Mouse (Mus musculus): ENCODE results near the gene Cd72. TPM values are rescaled to one million over a fixed set of nuclear protein-coding genes. Genes with fewer than 3 reads are reported as not detected.
A peak's percentile ranks its signal among the peaks of the same experiment; 100 is the strongest.

Gene Cd72
- polyA plus RNA-seq, 1 experiment from 2014 or later, result 3.2 TPM

- Histone ChIP-seq H3K4me3 (no peak overlapping the region), H3K4me2 (no peak overlapping the region), H3K4me1 (peaks cover 18% of the 10 kb centered on the region), H3K27me3 (peaks cover 2% of the 10 kb centered on the region), H3K9me3 (no peaks in the 10 kb centered on the region), H3K36me3 (peaks cover 40% of the 10 kb centered on the region), H3K27ac (no peak overlapping the region), H3K9ac (no peak overlapping the region)
- ATAC-seq (ENCODE audit: insufficient number of reproducible peaks, insufficient read depth, low FRiP score, low TSS enrichment, low read depth), result no peak
- WGBS, result 84% methylated on average over 13 of the region's 13 CpGs
These were observed 7.2 kb downstream of the Cd72 start for GRCm38 (mm10) chr4:43447251-43447650.

DNA sequence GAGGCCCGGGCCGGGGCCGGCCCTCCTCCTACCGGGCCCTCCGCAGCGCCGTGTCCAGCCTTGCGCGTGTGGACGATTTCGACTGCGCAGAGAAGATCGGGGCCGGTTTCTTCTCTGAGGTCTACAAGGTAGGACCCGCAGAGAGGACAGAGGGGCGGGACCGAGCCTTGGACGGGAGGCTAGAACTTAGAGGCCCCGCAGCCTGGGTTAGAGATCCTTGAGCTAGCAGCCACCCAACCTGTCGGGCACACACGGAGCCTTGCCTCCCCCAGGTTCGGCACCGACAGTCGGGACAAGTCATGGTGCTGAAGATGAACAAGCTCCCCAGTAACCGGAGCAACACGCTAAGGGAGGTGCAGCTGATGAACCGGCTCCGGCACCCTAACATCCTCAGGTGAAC, 10.9 kb downstream of the Cd72 start:
- no peak for ATAC-seq (ENCODE audit: insufficient number of reproducible peaks, insufficient read depth, low FRiP score, low TSS enrichment, low read depth)
- Histone ChIP-seq H3K4me3 (peak overlapping the region; percentile 98), H3K27ac (peak overlapping the region; percentile 92), H3K4me2 (peak overlapping the region; percentile 92), H3K27me3 (no peaks in the 10 kb centered on the region), H3K9me3 (no peaks in the 10 kb centered on the region), H3K9ac (peak overlapping the region; percentile 97), H3K4me1 (peaks cover 14% of the 10 kb centered on the region), H3K36me3 (peaks cover 38% of the 10 kb centered on the region)
- 1% methylated on average over 28 of the region's 28 CpGs for WGBS

GRCm38 (mm10) chr4:43442456-43443361, 11.7 kb downstream of the Cd72 start:
- peaks cover 14% of the 10 kb centered on the region for H3K4me1 ChIP-seq
- H3K9me3 ChIP-seq, result no peaks in the 10 kb centered on the region
- H3K27me3 ChIP-seq, result no peaks in the 10 kb centered on the region
- H3K4me3 ChIP-seq, result peak overlapping the region; percentile 98
- H3K9ac ChIP-seq, result peak overlapping the region; percentile 97
- peak overlapping the region; percentile 92 for H3K27ac ChIP-seq
- peak; percentile 48 for ATAC-seq (ENCODE audit: insufficient number of reproducible peaks, insufficient read depth, low FRiP score, low TSS enrichment, low read depth)
- H3K4me2 ChIP-seq, result peak overlapping the region; percentile 92
- peaks cover 30% of the 10 kb centered on the region for H3K36me3 ChIP-seq
- under 1% methylated on average over 63 of the region's 88 CpGs for WGBS

GRCm38 (mm10) chr4:43442044-43442443, 12.4 kb downstream of the Cd72 start:
- peak overlapping the region; percentile 92 for H3K4me2 ChIP-seq
- WGBS, result 0% methylated on average over 33 of the region's 33 CpGs
- H3K27me3 ChIP-seq, result no peaks in the 10 kb centered on the region
- H3K9ac ChIP-seq, result peak overlapping the region; percentile 97
- no peaks in the 10 kb centered on the region for H3K9me3 ChIP-seq
- peaks cover 14% of the 10 kb centered on the region for H3K4me1 ChIP-seq
- peak overlapping the region; percentile 92 for H3K27ac ChIP-seq
- peak overlapping the region; percentile 98 for H3K4me3 ChIP-seq
- H3K36me3 ChIP-seq, result peaks cover 23% of the 10 kb centered on the region
- ATAC-seq (ENCODE audit: insufficient number of reproducible peaks, insufficient read depth, low FRiP score, low TSS enrichment, low read depth), result peak; percentile 90

DNA sequence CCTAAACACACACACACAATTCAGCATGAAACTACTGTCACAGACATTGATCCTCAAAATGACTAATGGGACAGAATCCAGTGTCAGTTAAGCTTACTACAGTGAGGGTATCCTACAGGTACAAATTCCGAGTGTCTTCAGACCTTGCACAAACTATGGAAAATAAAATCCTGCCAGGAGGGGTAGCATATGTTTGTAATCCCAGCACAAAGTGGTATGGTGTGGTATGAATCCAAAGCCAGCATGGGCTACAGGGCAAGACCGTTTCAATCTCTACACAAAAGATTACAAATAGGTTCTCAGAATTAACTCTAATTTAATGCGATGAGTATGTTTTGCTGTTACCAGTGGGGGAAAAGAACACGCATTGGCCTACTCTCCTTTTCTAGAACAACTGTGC, 12.8 kb downstream of the Cd72 start, which contains the start of gene Tesk1:
Gene Tesk1, plus strand, starts transcription at position 301 of the 400 bp plus-strand sequence.
- ATAC-seq (ENCODE audit: insufficient number of reproducible peaks, insufficient read depth, low FRiP score, low TSS enrichment, low read depth), result no peak; the same call in 1 of the 2 replicates
- peaks cover 19% of the 10 kb centered on the region for H3K36me3 ChIP-seq
- WGBS, result 22% methylated on average over 4 of the region's 4 CpGs
- H3K27ac ChIP-seq, result peak within 1 kb of the TSS; percentile 92
- H3K9me3 ChIP-seq, result no peaks in the 10 kb centered on the region
- H3K4me2 ChIP-seq, result peak within 1 kb of the TSS; percentile 92
- H3K4me3 ChIP-seq, result peak within 1 kb of the TSS; percentile 98
- H3K27me3 ChIP-seq, result no peaks in the 10 kb centered on the region
- peak within 1 kb of the TSS; percentile 97 for H3K9ac ChIP-seq
- peaks cover 14% of the 10 kb centered on the region for H3K4me1 ChIP-seq

GRCm38 (mm10) chr4:43432832-43433231, 21.6 kb downstream of the Cd72 start:
- ATAC-seq (ENCODE audit: insufficient number of reproducible peaks, insufficient read depth, low FRiP score, low TSS enrichment, low read depth), result no peak
- H3K4me2 ChIP-seq, result no peak overlapping the region

DNA sequence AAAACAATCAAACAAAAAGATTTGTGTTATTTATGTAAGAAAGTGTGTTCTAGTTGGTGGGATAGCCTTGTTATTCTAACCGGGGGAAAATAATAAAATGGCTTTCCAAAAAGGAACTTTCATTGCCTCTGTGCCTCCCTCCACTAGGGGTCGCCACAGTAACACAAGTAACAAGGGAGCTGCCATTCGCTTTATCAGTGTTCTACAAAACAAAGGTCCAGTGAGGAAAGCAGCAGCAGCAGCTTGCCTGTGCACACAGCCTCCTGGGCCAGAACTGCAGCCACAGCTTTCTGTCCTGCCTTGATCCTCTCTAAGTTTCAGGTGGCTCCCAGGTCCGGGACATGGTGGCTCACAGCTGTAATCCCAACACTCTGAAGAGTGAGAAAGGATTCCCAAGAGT, 22.7 kb downstream of the Cd72 start:
- H3K27me3 ChIP-seq, result peaks cover 30% of the 10 kb centered on the region
- peaks cover under 1% of the 10 kb centered on the region; the same call in 1 of the 2 replicates for H3K36me3 ChIP-seq
- H3K9me3 ChIP-seq, result no peaks in the 10 kb centered on the region
- ATAC-seq (ENCODE audit: insufficient number of reproducible peaks, insufficient read depth, low FRiP score, low TSS enrichment, low read depth), result no peak
- no peak overlapping the region for H3K4me2 ChIP-seq
- H3K9ac ChIP-seq, result no peak overlapping the region
- H3K4me3 ChIP-seq, result no peak overlapping the region
- WGBS, result 4% methylated on average over 4 of the region's 4 CpGs
- H3K27ac ChIP-seq, result no peak overlapping the region
- peaks cover 16% of the 10 kb centered on the region for H3K4me1 ChIP-seq

More at GRCm38 (mm10) chr4:43432832-43433231, 21.6 kb downstream of the Cd72 start:
- Histone ChIP-seq H3K27me3 (peaks cover 19% of the 10 kb centered on the region), H3K4me1 (peaks cover 7% of the 10 kb centered on the region), H3K27ac (no peak overlapping the region), H3K36me3 (no peaks in the 10 kb centered on the region), H3K4me3 (no peak overlapping the region), H3K9me3 (no peaks in the 10 kb centered on the region), H3K9ac (no peak overlapping the region)
- WGBS, result 80% methylated on average over 1 of the region's 1 CpGs

DNA sequence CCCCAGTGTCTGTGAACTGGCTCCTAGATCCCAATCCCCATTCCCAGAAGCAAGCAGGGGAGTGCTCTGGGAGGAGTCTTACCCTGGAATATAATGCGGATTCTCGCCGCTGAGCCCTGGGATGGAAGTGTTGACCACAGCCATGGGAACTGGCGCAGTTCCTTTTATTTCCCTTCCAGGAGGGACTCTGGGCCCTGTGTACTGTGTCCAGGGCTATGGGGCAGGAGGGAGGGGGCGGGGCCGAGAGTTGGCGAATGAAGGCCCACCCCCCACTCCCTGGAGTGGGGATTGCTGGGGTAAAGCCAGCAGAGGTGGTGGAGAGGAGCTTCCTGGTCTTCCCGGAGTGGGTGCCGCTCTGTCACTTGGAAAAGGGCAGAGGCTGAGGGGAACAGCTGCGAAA, 25.5 kb downstream of the Cd72 start, which contains the start of gene Fam166b:
Gene Fam166b, minus strand, starts transcription at position 189 of the 400 bp plus-strand sequence.
- no peaks in the 10 kb centered on the region for H3K9me3 ChIP-seq
- H3K27me3 ChIP-seq, result peaks cover 58% of the 10 kb centered on the region
- no peak within 1 kb of the TSS for H3K27ac ChIP-seq
- H3K4me3 ChIP-seq, result no peak within 1 kb of the TSS
- H3K36me3 ChIP-seq, result peaks cover 28% of the 10 kb centered on the region
- H3K9ac ChIP-seq, result no peak within 1 kb of the TSS
- peaks cover 35% of the 10 kb centered on the region for H3K4me1 ChIP-seq
- 7% methylated on average over 10 of the region's 10 CpGs for WGBS
- ATAC-seq (ENCODE audit: insufficient number of reproducible peaks, insufficient read depth, low FRiP score, low TSS enrichment, low read depth), result no peak
- H3K4me2 ChIP-seq, result peak within 1 kb of the TSS; percentile 24; the same call in 1 of the 2 replicates

GRCm38 (mm10) chr4:43428180-43428861, 26.1 kb downstream of the Cd72 start:
- H3K9ac ChIP-seq, result no peak overlapping the region
- 32% methylated on average over 16 of the region's 16 CpGs for WGBS
- H3K27me3 ChIP-seq, result peaks cover 63% of the 10 kb centered on the region
- no peak overlapping the region for H3K4me3 ChIP-seq
- no peak overlapping the region for H3K4me2 ChIP-seq
- H3K9me3 ChIP-seq, result no peaks in the 10 kb centered on the region
- peaks cover 35% of the 10 kb centered on the region for H3K4me1 ChIP-seq
- peaks cover 34% of the 10 kb centered on the region for H3K36me3 ChIP-seq
- no peak for ATAC-seq (ENCODE audit: insufficient number of reproducible peaks, insufficient read depth, low FRiP score, low TSS enrichment, low read depth)
- no peak overlapping the region for H3K27ac ChIP-seq

- Histone ChIP-seq H3K9me3 (no peaks in the 10 kb centered on the region), H3K27ac (no peak overlapping the region), H3K4me1 (peaks cover 35% of the 10 kb centered on the region), H3K4me2 (peak overlapping the region; percentile 25; the same call in 1 of the 2 replicates), H3K27me3 (peaks cover 63% of the 10 kb centered on the region), H3K4me3 (peak overlapping the region; percentile 12), H3K9ac (peak overlapping the region; percentile 41; the same call in 1 of the 2 replicates), H3K36me3 (peaks cover 41% of the 10 kb centered on the region)
- 25% methylated on average over 23 of the region's 23 CpGs for WGBS
- ATAC-seq (ENCODE audit: insufficient number of reproducible peaks, insufficient read depth, low FRiP score, low TSS enrichment, low read depth), result no peak
These were observed 26.8 kb downstream of the Cd72 start for GRCm38 (mm10) chr4:43427501-43428179.

GRCm38 (mm10) chr4:43426487-43426886, 27.9 kb downstream of the Cd72 start:
- no peak overlapping the region for H3K9ac ChIP-seq
- peaks cover 53% of the 10 kb centered on the region for H3K36me3 ChIP-seq
- peaks cover 35% of the 10 kb centered on the region for H3K4me1 ChIP-seq
- no peaks in the 10 kb centered on the region for H3K9me3 ChIP-seq
- no peak for ATAC-seq (ENCODE audit: insufficient number of reproducible peaks, insufficient read depth, low FRiP score, low TSS enrichment, low read depth)
- peaks cover 63% of the 10 kb centered on the region for H3K27me3 ChIP-seq
- H3K4me2 ChIP-seq, result no peak overlapping the region
- no peak overlapping the region for H3K27ac ChIP-seq
- 51% methylated on average over 10 of the region's 10 CpGs for WGBS
- no peak overlapping the region for H3K4me3 ChIP-seq
